Mouse (Mus musculus) adrenal gland, postnatal 10 days (tissue): Measurements from ENCODE around the gene Egln3. TPM values are rescaled to one million over a fixed set of nuclear protein-coding genes. Genes with fewer than 3 reads are reported as not detected.

ENCODE experiments used
- DNase-seq: peaks from one replicate; pipeline ENCODE4 v3.0.0; 2021; ENCODE audit warnings: mixed read lengths
- total RNA-seq, 2 experiments: library from RNA; stranded (reverse); gene quantifications; 2 replicates each; pipeline ENCODE4 v1.2.3; 2021

Egln3 gene
- total RNA-seq, 2 experiments from 2014 or later = 6.1 to 7.3 TPM

DNA sequence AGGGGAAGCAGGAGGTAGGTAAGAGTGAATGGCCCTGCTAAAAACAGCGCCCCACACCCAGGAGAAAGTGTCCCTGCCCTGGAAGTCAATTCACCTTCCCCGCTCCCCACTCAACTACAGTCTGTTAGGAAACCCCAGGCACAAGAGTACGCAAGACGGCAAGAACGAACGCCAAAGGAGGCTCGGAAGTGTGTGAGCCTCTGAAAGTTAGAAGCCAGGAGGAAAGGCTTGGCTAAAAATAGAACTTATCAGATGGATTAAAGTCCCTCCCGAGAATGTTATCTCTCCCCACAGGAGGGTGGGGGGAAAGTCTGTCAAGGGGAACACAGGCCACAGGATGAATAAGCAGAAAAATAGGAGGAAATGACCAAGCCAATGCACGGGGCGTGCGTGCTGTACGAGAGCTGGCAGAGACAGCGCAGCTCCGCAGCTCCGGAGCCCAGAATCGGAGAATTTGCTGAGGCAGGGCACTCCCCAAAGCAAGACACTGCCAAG, 41.0 kb downstream of the Egln3 start:
- peak; percentile 53 for DNase-seq

DNA sequence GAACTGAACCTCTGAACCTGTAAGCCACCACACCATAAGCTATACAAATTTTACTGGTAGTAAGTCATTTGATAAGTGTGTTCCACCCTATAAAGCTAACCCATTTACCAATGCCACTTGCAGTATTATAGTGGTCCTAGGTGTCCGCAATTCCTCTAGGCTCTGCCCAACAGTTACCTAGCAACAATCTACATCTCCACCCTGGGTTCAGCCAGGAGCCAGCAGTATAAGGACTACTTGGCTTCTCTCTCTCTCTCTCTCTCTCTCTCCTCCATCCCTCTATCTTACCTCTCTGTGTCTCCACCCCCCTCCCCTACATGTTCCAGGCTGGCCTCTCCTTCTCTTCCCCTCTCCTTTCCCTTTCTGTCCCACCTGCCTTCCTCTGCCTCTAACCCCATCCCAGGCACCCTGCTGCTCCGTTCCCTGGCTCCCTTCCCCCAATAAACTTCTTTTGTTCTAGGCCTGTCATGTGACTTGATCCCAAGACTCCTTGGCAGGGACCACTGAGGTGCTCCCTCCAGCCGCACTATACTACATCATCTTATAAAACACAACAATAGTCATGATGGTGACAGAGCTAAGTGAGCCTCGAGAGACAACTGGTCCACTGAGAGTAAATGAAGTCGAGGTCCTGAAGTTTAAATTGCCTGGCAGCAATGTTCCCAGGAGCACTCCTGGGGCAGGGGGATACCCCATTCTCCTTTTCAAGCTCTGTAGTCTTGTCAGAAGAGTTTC, 42.0 kb downstream of the Egln3 start:
- DNase-seq = no peak

DNA sequence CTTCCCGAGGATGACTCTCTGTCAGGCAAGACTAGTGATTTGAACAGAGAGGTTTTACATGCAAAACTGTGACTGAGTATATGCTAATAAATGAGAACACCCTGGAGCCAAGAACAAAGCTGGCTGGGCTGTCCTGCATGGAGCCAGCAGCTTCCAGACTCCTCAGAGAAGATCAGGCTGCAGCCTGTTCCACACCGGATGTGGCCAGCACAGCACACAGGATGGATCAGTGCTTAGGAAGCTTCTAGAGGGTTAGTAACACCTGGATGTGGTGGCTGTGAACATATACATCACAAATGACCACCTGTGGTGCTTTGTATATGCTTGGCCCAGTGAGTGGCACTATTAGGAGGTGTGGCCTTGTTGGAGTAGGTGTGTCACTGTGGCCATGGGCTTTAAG, 43.4 kb downstream of the Egln3 start:
- no peak for DNase-seq

DNA sequence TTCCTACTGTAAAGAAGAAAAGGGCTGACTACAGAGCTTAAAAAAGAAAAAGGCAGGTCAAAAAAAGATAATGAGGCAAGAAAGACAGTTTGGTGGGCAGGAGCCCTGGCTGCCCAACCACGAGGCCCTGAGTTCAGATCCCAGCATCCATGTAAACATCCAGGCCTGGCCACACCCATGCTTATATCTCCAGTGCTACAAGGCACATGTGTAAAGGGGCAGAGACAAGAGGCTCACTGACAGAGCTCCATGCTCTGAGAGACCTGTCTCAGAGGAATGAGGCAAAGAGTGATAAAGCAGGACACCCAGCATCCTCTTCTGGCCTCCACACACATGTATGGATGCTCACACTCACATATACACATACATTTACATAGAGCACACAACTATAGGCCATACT, 48.9 kb downstream of the Egln3 start:
- DNase-seq = no peak

DNA sequence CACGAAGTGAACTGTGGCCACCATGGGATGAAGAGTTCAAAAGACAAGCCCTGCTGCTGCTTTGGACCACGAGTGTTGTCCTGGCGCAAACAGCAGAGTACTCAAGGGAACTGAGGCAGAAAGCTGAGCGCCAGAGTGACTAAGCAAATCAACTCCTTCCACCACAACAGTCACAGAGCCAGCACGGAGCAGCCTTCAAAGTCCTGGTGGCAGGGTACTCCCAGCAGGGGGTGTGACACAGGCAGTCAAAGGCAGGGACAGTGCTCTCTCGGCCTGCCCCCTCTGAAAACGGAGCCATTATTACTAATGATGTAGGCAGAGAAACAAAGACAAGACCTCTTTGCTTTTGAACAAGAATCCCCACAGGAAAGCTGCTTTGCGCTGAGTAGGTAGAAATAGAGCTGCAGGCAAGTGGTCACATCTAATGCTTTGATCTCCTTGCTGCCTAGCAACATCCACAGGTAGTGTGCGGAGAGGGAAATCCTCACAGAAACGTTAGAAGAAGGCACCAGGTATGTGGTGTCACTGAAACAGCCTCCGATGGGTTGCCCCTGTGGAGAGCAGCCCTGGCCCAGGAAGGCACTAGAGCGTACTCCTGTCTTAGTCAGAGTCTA, 56.6 kb downstream of the Egln3 start:
- DNase-seq = no peak
